Mouse (Mus musculus) small intestine, adult 2 months (tissue): ENCODE results near the gene Hoxd8. TPM values are rescaled to one million over a fixed set of nuclear protein-coding genes. Genes with fewer than 3 reads are reported as not detected.
A peak's percentile ranks its signal among the peaks of the same experiment; 100 is the strongest.

Experiments used
- H3K27ac ChIP-seq: fragments of 200-500 bp; 2 replicates; pipeline ENCODE4 v1.5.1; 2012; ENCODE audit warnings: low read depth, low read length, control low read depth, inconsistent platforms; ENCODE audit not compliant: insufficient read depth
- H3K27me3 ChIP-seq: fragments of 200-500 bp; 2 replicates; pipeline ENCODE4 v1.6.1; 2012; ENCODE audit warnings: mild to moderate bottlenecking, moderate library complexity, low read length, inconsistent platforms; ENCODE audit not compliant: control insufficient read depth, insufficient read depth
- H3K36me3 ChIP-seq: fragments of 200-500 bp; 2 replicates; pipeline ENCODE4 v1.6.1; 2012; ENCODE audit warnings: mild to moderate bottlenecking, low read length, control low read depth, inconsistent platforms; ENCODE audit not compliant: control insufficient read depth, insufficient read depth
- H3K4me1 ChIP-seq: fragments of 200-500 bp; 2 replicates; pipeline ENCODE4 v1.6.1; 2012; ENCODE audit warnings: low read length, inconsistent platforms, mixed read lengths; ENCODE audit not compliant: control insufficient read depth, insufficient read depth, insufficient read length
- H3K4me3 ChIP-seq: fragments of 200-500 bp; 2 replicates; pipeline ENCODE4 v1.5.1; 2012; ENCODE audit warnings: low read depth, mild to moderate bottlenecking, control low read depth, inconsistent platforms, low read length, moderate library complexity
- CTCF ChIP-seq: fragments of 200-500 bp; IDR thresholded peaks from 2 replicates; pipeline ENCODE4 v1.5.1; 2012; ENCODE audit warnings: low read depth, mild to moderate bottlenecking, control low read depth, inconsistent platforms, low read length, moderate library complexity, mixed read lengths; ENCODE audit not compliant: insufficient replicate concordance, insufficient read length; ENCODE audit errors: extremely low read depth
- POLR2A ChIP-seq: fragments of 200-500 bp; IDR thresholded peaks from 2 replicates; pipeline ENCODE4 v1.6.1; 2012; ENCODE audit warnings: low read depth, mild to moderate bottlenecking, control low read depth, inconsistent platforms, low read length, moderate library complexity
- WGBS: fragments of 180-500 bp; shearing (Covaris S2); methylation state at CpG from one replicate; pipeline ENCODE4 v1.1.7; 2018; 5-methylcytosine and 5-hydroxymethylcytosine counted together
- polyA plus RNA-seq: library from polyadenylated mRNA; depleted of rRNA; stranded (reverse); fragments of >200 nt; gene quantifications from 2 replicates; pipeline ENCODE4 v1.2.3, GENCODE M21; 2012

Gene Hoxd8
- polyA plus RNA-seq, 1 experiment: 3.1 TPM

DNA sequence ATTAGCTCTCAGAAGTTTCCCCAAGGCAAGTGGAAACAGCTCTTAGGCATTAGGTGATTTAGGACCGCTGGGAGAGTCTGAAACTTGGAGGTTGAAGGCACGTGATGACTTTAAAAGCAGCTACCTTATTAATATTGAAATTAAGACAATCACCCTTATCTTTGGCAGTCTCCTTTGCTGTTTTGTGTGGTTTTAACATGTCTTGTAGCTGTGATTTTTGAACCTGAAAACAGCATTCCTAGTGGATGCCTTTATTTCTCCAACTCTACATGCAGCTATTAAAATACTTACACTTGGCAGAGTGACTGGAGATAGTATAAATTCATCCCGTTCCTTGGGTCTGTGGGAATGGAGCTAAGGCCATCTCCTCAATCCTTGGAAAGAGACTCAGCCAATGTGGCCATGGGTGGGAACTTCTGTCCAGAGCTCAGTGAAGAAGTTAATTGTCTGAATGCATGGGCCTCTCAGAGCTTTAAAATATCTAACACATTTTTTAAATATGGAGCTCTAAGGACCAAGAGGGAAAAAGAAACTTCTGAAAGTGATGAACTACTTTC is 33.7 kb upstream of the Hoxd8 start:
- TF ChIP-seq CTCF: no peak
- no peak for TF ChIP-seq POLR2A
- H3K4me1 ChIP-seq: peaks cover 10% of the 10 kb centered on the region
- no peak overlapping the region for H3K27ac ChIP-seq
- H3K36me3 ChIP-seq: no peaks in the 10 kb centered on the region
- 7% methylated on average over 3 of the region's 3 CpGs for WGBS
- peaks cover 84% of the 10 kb centered on the region for H3K27me3 ChIP-seq
- H3K4me3 ChIP-seq: no peak overlapping the region

DNA sequence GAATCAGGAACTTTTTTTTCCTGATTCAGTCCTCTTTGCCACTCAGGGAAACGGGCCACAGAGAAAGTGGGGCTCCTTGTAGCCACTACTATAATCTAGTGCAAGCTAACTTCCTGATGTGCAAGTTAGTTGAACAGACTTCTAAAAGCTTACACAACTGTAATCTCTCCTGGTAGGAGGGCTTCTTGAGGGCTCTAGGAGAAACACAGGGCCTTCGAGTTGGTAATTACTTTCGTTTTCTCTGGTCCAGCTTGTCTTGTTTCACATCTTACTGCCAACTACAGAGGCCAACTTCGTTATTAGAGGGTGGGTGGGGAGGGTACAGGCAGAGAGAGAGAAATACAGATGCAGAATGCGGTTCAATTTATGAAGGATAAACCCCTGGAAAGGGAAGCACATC is 32.6 kb upstream of the Hoxd8 start:
- Histone ChIP-seq H3K36me3 (no peaks in the 10 kb centered on the region), H3K27ac (no peak overlapping the region), H3K4me3 (no peak overlapping the region), H3K27me3 (peaks cover 87% of the 10 kb centered on the region), H3K4me1 (peaks cover 10% of the 10 kb centered on the region)
- WGBS: 18% methylated on average over 5 of the region's 5 CpGs
- no peak for TF ChIP-seq CTCF
- no peak for TF ChIP-seq POLR2A

DNA sequence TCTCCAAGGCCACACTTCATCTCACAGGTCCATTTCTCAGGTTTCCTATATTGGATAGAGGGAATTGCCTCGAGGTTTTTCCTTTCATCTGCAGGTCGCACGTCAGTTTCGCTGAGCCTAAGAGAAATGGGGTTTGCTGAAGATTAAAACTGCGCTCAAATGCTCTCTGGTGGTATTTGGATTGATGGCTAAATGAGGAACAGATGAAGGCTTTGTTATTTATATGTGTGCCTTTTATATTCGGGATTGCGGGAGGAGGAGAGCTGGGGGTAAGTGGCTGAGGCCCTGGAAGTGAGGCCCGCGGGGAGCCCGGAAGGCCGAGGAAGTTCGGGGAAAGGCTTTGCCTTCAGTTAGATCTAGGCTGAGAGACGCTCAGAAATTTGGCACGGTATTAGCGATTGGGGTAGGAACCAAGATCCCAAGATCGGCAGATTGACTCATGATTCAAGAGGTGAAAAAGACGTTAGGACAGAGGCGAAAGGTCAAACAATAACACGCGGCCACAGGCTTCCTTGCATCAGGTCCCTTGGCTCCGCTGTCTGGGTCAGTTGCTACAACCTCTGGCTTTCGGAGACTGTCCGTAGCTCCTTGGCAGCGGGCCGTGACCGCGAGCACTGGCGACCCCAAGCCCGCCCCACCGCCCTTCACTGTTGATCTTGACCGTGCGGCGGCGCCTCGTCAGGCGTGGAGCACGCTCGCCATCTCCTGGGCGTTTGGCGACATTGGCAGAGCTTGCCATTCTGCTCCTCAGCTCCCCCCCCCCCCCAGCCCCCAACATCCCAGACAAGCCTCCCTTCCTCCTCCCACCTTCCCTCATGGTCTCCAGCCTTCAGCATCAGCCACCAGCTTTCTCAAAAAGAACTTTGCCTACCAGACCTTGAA is 31.7 kb upstream of the Hoxd8 start:
- WGBS: 9% methylated on average over 40 of the region's 40 CpGs
- Histone ChIP-seq H3K36me3 (no peaks in the 10 kb centered on the region), H3K27me3 (peaks cover 84% of the 10 kb centered on the region), H3K4me3 (peak overlapping the region; percentile 54), H3K4me1 (peaks cover 10% of the 10 kb centered on the region), H3K27ac (no peak overlapping the region)
- peak; percentile 67 for TF ChIP-seq CTCF
- TF ChIP-seq POLR2A: no peak

DNA sequence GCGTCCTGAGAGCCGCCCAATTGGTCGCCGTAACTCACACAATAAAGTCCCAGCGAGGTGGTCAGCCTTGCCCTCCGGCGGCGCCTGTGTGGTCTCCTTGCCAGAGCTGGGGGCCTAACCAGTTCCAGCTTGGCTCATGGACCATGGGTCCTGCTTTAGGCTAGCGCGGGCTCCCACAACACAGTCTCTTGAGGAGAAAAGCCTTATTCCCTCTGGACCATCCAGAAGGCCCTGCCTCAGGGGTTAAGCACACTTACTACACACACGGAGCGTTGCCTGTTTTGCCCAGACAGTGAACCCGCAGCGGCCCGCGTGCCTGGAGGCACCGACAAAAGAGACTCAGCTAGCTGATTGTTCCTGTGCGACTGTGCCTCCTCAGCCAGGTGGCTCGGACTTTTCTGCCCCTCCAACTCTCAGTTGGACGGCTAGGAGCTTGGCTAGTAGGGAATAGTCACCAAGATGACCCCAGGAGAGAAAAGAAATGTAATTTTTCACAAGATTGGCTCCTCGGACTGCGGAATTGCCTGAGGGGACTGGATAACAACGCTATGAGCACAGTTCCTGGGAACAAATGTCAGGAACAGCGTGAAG is 30.5 kb upstream of the Hoxd8 start:
- Histone ChIP-seq H3K36me3 (no peaks in the 10 kb centered on the region), H3K27me3 (peaks cover 83% of the 10 kb centered on the region), H3K4me3 (no peak overlapping the region), H3K4me1 (peaks cover 4% of the 10 kb centered on the region; the same call in 1 of the 2 replicates), H3K27ac (no peak overlapping the region)
- 5% methylated on average over 24 of the region's 24 CpGs for WGBS
- TF ChIP-seq POLR2A: no peak
- no peak for TF ChIP-seq CTCF

DNA sequence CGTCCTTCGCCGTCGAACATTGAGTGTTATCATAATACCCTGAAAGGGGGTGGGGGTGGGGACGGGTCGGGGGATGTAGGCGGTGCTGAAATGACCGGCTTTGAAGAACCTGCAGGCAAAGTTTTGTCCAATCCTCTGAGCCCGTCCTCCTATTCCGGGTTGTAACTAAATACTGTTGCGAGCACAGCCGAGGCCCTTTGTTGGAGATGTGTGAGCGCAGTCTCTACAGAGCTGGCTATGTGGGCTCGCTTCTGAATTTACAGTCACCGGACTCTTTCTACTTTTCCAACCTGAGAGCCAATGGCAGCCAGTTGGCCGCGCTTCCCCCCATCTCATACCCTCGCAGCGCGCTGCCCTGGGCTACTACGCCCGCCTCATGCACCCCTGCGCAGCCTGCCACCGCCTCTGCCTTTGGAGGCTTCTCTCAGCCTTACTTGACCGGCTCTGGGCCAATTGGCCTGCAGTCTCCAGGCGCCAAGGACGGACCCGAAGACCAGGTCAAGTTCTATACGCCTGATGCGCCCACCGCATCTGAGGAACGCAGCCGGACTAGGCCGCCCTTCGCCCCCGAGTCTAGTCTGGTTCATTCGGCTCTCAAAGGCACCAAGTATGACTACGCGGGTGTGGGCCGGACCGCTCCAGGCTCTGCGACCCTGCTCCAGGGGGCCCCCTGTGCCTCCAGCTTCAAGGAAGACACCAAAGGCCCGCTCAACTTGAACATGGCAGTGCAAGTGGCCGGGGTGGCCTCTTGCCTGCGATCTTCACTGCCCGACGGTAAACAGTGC is 29.3 kb upstream of the Hoxd8 start, which contains the start of gene Hoxd12:
Gene Hoxd12, plus strand, starts transcription at position 133 of the 785 bp plus-strand sequence.
- TF ChIP-seq POLR2A (no peak), CTCF (no peak)
- 8% methylated on average over 47 of the region's 47 CpGs for WGBS
- Histone ChIP-seq H3K4me1 (peaks cover 6% of the 10 kb centered on the region; the same call in 1 of the 2 replicates), H3K27me3 (peaks cover 83% of the 10 kb centered on the region), H3K27ac (no peak within 1 kb of the TSS), H3K4me3 (no peak within 1 kb of the TSS), H3K36me3 (no peaks in the 10 kb centered on the region)

DNA sequence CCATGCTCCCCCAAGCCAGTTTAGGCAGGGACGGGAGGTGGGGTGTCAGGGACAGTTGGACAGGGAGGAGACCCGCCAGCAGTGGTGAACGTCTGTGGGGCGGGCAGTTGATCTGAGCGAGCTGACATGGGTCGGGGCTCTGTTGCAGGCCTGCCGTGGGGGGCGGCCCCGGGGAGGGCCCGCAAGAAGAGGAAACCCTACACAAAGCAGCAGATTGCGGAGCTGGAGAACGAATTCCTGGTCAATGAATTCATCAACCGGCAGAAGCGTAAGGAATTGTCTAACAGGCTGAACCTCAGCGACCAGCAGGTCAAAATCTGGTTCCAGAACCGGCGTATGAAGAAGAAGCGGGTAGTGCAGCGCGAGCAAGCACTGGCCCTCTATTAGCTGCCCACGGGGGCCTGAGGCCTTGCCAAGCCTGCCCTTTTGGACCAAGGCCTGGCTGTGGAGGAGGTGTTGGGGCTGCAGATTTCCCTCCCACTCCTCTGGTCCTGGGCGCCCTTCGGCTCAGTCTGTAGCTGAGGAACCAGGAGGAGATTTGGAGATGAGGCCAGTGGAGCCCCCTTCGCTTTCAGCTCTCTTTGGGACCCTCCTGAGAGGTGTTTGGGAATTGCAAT is 28.6 kb upstream of the Hoxd8 start:
- peaks cover 6% of the 10 kb centered on the region; the same call in 1 of the 2 replicates for H3K4me1 ChIP-seq
- peaks cover 86% of the 10 kb centered on the region for H3K27me3 ChIP-seq
- H3K27ac ChIP-seq: no peak overlapping the region
- WGBS: 13% methylated on average over 24 of the region's 24 CpGs
- TF ChIP-seq CTCF (no peak), POLR2A (no peak)
- H3K36me3 ChIP-seq: no peaks in the 10 kb centered on the region
- no peak overlapping the region for H3K4me3 ChIP-seq
